ENCODE assay signal across 16 mouse cellular contexts in the genomic region with DNA sequence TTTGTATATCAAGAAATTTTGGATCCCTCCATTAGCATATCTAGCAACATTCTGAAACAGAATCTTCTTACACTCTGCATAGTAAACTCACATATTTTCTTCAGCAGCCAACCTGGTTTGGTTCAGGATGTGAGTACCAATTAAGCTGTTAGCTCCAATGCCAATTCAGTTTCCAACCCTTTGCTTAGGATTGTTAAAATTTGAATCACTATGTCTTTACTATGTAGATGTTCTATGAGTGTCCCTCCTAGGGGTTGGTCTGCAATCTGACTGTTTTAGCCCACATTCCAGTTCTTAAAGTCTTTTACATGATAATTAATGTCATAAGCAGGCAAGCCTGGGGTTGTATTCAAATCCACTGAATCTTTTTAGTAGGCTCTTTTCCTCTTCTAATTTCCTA.
"Had no signal": no experiment of that assay in that cellular context is flagged by ENCODE, and none has a peak within 500 bp of the region (broad histone marks: within the 10 kb centered on the region; RNA-seq: fewer than 3 reads in every experiment).

No protein-coding gene starts in this region.

- DNase-seq: heart, postnatal 10 days; heart, postnatal 14 days; heart, postnatal 36 days; heart, postnatal 4 days; kidney, adult 11 months; kidney, adult 18-20 months; kidney, adult 2 months; kidney, adult 8-10 months; kidney, adult 9 months; kidney, postnatal 10 days; kidney, postnatal 14 days; kidney, postnatal 25 days; kidney, postnatal 36 days; kidney, postnatal 4 days; layer of hippocampus, adult 9-11 months; layer of hippocampus, postnatal 36 days had no signal
